Mouse (Mus musculus): ENCODE data around the gene Ahcy. TPM values are rescaled to one million over a fixed set of nuclear protein-coding genes. Genes with fewer than 3 reads are reported as not detected.
A peak's percentile ranks its signal among the peaks of the same experiment; 100 is the strongest.
"Not testable (repeated sequence)": the region's sequence is repeated elsewhere in the genome, so short reads cannot be mapped to it uniquely, and the experiment has no call there.

The Ahcy gene
- polyA plus RNA-seq, 1 experiment from 2014 or later, result 63.1 TPM

GRCm38 (mm10) chr2:155018762-155019641, 55.3 kb downstream of the Ahcy start:
- peak overlapping the region; percentile 86 for H3K4me2 ChIP-seq
- H3K27me3 ChIP-seq, result peaks cover 30% of the 10 kb centered on the region
- peak overlapping the region; percentile 60 for H3K27ac ChIP-seq (replicated peaks)
- H3K36me3 ChIP-seq (replicated peaks), result no peaks in the 10 kb centered on the region
- peak; percentile 89 for ATAC-seq (ENCODE audit: insufficient read depth)
- H3K9ac ChIP-seq, result peak overlapping the region; percentile 40
- peak overlapping the region; percentile 57 for H3K4me3 ChIP-seq (replicated peaks)
- WGBS (ENCODE audit: insufficient replicate concordance), result under 1% methylated on average over 38 of the region's 38 CpGs
- H3K4me1 ChIP-seq (replicated peaks), result peaks cover 15% of the 10 kb centered on the region
- no peaks in the 10 kb centered on the region for H3K9me3 ChIP-seq (replicated peaks)

- WGBS (ENCODE audit: insufficient replicate concordance), result 1% methylated on average over 24 of the region's 26 CpGs
- H3K36me3 ChIP-seq (replicated peaks), result not testable (repeated sequence)
- H3K27ac ChIP-seq (replicated peaks), result peak within 1 kb of the TSS; percentile 60
Observed at GRCm38 (mm10) chr2:155018251-155018755, 56.0 kb downstream of the Ahcy start, which contains the start of gene Gm14226. Gm14226 (plus strand) TSS chr2:155018266.

GRCm38 (mm10) chr2:155016751-155017150, 57.5 kb downstream of the Ahcy start:
- Histone ChIP-seq H3K27me3 (peaks cover 38% of the 10 kb centered on the region), H3K4me1 (replicated peaks) (peaks cover 15% of the 10 kb centered on the region)
- not testable (repeated sequence) for H3K9me3 ChIP-seq (replicated peaks); H3K36me3 ChIP-seq (replicated peaks); H3K4me3 ChIP-seq (replicated peaks); ATAC-seq (ENCODE audit: insufficient read depth); H3K9ac ChIP-seq; H3K4me2 ChIP-seq; H3K27ac ChIP-seq (replicated peaks)
- 29% methylated on average over 7 of the region's 9 CpGs for WGBS (ENCODE audit: insufficient replicate concordance)

More at GRCm38 (mm10) chr2:155018251-155018755, 56.0 kb downstream of the Ahcy start, which contains the start of gene Gm14226:
- peaks cover 36% of the 10 kb centered on the region for H3K27me3 ChIP-seq
- peak within 1 kb of the TSS; percentile 86 for H3K4me2 ChIP-seq
- H3K9ac ChIP-seq, result peak within 1 kb of the TSS; percentile 40
- H3K4me3 ChIP-seq (replicated peaks), result peak within 1 kb of the TSS; percentile 57
- not testable (repeated sequence) for H3K9me3 ChIP-seq (replicated peaks); ATAC-seq (ENCODE audit: insufficient read depth)
- H3K4me1 ChIP-seq (replicated peaks), result peaks cover 15% of the 10 kb centered on the region

GRCm38 (mm10) chr2:155012991-155013390, 61.3 kb downstream of the Ahcy start:
- H3K9ac ChIP-seq, result no peak overlapping the region
- H3K36me3 ChIP-seq (replicated peaks), result no peaks in the 10 kb centered on the region
- ATAC-seq (ENCODE audit: insufficient read depth), result no peak
- no peak overlapping the region for H3K27ac ChIP-seq (replicated peaks)
- 76% methylated on average over 6 of the region's 6 CpGs for WGBS (ENCODE audit: insufficient replicate concordance)
- no peaks in the 10 kb centered on the region for H3K4me1 ChIP-seq (replicated peaks)
- H3K9me3 ChIP-seq (replicated peaks), result no peaks in the 10 kb centered on the region
- H3K4me3 ChIP-seq (replicated peaks), result no peak overlapping the region
- peaks cover 12% of the 10 kb centered on the region for H3K27me3 ChIP-seq
- no peak overlapping the region for H3K4me2 ChIP-seq

GRCm38 (mm10) chr2:155011086-155011656, 63.1 kb downstream of the Ahcy start:
- no peak overlapping the region for H3K4me2 ChIP-seq
- H3K27me3 ChIP-seq, result peaks cover 12% of the 10 kb centered on the region
- no peak overlapping the region for H3K4me3 ChIP-seq (replicated peaks)
- no peaks in the 10 kb centered on the region for H3K9me3 ChIP-seq (replicated peaks)
- 5% methylated on average over 3 of the region's 3 CpGs for WGBS (ENCODE audit: insufficient replicate concordance)
- no peaks in the 10 kb centered on the region for H3K36me3 ChIP-seq (replicated peaks)
- ATAC-seq (ENCODE audit: insufficient read depth), result no peak
- H3K4me1 ChIP-seq (replicated peaks), result no peaks in the 10 kb centered on the region
- H3K9ac ChIP-seq, result no peak overlapping the region
- no peak overlapping the region for H3K27ac ChIP-seq (replicated peaks)

Other genes starting within 250 kb of the Ahcy start
- 48.1 and 59.3 TPM in 2 replicates for gene Eif2s2, start 181.6 kb downstream of the Ahcy start, polyA plus RNA-seq (2015; fragmentation: Nextera tagmentation; extraction: Ambion mirVana)
- 0.25 and 0.32 TPM in 2 replicates for gene Gm14226, start 56.2 kb downstream of the Ahcy start, polyA plus RNA-seq (2015; fragmentation: Nextera tagmentation; extraction: Ambion mirVana)
- gene Itch, start 59.0 kb upstream of the Ahcy start, polyA plus RNA-seq (2015; fragmentation: Nextera tagmentation; extraction: Ambion mirVana), result 16.0 and 17.2 TPM in 2 replicates
- 117 and 119 TPM in 2 replicates for gene Dynlrb1, start 162.0 kb upstream of the Ahcy start, polyA plus RNA-seq (2015; fragmentation: Nextera tagmentation; extraction: Ambion mirVana)
- gene Map1lc3a, start 201.8 kb upstream of the Ahcy start, polyA plus RNA-seq (2015; fragmentation: Nextera tagmentation; extraction: Ambion mirVana), result 22.2 and 27.7 TPM in 2 replicates